Mouse (Mus musculus) CD4-positive, CD25-positive, alpha-beta regulatory T cell, adult 2 months (primary cell): Measurements from ENCODE around the gene Tmem39a.

Source experiments
- DNase-seq: peaks from one replicate; pipeline ENCODE4 v3.0.0-alpha.2; 2012; ENCODE audit warnings: low read depth, low spot score

Gene Tmem39a

DNA sequence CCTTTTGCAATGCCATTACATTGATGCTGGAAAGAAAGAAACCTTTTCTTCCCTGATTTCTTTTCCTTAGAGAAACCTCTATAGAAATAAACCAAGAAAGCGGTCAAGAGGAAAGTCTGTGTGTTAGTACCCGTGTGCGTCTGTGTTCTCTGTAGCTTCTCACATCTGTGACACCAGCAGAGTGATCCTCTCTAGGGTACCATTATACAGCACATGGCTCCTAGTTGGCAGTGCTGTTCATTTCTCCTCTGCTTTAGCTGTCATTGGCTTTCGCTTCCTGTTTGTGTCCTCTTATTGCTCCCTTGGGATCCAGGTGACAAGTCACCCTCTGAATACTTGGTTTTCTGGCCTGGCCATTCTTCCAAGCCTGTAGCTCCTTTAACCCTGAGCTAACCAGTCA is 29.1 kb downstream of the Tmem39a start:
- DNase-seq: no peak

DNA sequence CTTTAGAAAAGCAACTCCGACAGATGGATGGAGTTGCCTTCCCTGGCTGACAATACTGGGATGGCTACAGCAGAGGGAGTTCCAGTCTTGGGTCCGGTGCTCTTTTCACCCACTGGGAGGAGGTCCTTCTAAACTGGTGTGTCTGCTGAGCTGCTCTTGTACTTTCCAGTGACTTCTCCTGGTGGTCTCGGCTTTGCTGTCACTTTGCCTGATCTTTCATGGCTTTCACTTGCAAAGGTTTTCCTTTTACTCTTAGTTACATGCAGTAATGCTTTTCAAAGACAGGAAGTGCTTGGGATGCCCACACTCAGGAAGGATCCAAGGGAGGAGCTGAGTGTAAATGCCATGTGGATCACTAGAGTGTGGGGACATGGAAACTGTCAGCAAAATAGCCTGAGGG is 33.0 kb downstream of the Tmem39a start:
- no peak for DNase-seq

DNA sequence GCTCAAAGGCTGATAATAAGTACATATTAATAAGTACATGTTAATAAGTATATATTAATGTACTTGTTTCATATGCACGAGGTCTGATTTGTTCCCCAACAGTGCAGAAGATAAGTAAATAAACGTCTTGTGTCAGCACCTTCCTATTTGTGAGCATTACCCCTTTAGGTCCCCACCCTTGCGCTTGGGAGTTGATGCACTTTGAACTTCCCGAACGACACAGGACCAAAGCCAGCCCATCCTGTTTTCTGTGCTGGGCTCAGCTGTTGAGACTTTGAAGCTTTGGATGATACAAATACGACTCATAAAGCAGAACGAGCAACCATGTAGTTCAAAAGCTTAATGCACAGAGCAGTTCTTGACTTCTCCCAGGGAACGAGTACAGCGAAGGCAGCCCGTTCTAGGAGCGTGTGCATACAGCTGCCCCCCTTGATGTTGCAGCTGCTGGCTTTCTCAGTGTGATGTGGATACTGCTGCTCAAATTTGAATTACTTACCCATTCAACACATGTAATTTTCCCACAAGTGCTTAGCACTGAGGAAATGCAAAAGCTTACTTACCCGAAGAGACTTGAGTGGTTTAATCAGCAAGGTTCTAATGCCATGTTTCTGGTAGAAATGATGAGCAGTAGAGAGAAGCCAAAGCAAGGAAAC is 33.7 kb downstream of the Tmem39a start:
- DNase-seq: no peak

DNA sequence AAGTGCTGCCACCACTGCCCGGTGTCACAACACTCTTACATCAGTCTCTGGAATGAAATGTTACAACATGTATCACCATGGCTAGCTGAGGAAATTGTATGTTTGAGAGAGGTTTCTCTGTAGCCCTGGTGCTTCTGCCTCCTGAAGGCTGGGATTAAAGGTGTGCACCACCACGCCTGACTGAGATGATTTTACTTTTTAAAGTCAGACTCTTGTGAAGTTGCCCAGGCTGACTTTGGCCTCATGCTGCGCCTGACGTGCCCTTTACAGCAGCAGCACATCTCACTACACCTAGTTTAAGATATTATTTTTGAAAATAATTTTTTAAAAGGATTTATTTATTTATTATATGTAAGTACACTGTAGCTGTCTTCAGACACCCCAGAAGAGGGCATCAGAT is 34.4 kb downstream of the Tmem39a start:
- DNase-seq: no peak

DNA sequence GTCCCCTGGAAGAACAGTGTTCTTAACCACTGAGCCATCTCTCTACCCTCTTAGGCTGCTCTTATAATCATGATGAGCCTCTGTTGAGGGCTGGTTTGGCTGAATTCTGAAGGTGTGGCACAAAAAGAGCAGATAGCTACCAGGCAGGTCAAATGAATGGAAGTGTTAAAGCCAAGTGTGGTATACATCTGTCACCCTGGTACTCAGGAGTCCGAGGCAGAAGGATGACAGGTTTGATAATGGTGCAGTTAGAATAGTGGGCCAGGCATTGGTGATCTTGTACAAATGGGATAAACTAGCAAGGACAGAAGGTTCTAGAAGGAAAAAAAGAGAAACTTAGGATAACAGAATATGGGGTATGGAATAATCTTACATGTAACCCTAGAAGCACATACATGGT is 35.9 kb downstream of the Tmem39a start:
- DNase-seq: no peak

DNA sequence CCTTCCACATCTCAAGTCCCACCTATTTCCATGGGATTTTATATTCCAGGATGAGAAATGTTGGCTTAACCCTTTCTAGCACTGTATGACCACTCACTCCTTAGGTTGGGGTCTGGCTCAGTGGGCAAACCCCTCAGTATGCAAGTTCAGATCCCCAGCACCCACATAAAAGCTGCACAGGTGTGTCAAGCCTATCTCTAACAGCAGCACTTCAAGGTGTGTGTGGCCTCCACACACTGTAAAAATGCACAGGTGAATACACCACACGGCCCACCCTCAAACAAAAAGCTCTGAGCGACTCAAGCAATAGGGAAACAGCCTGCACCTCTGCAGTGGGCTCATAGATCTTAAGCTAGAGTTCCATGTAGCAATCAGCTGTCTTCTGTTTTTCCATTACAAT is 37.6 kb downstream of the Tmem39a start:
- no peak for DNase-seq

DNA sequence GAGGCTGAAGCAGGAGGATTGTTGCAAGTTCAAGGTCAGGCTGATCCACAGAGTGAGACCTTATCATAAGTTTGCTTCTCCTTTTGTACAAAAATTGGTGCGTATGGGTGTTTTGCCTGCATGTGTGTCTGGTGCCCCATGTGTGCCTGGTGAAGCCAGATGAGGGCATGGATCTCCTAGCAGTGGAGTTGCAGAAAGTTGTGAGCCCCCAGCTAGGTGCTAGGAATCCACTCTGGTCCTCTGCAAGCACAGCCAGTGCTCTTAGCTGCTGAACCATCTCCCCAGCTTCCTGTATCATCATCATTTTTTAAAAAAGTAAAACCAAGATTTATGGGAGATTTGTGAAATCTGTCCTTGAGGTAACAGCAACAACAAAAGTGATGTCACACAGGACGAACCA is 38.2 kb downstream of the Tmem39a start:
- no peak for DNase-seq

DNA sequence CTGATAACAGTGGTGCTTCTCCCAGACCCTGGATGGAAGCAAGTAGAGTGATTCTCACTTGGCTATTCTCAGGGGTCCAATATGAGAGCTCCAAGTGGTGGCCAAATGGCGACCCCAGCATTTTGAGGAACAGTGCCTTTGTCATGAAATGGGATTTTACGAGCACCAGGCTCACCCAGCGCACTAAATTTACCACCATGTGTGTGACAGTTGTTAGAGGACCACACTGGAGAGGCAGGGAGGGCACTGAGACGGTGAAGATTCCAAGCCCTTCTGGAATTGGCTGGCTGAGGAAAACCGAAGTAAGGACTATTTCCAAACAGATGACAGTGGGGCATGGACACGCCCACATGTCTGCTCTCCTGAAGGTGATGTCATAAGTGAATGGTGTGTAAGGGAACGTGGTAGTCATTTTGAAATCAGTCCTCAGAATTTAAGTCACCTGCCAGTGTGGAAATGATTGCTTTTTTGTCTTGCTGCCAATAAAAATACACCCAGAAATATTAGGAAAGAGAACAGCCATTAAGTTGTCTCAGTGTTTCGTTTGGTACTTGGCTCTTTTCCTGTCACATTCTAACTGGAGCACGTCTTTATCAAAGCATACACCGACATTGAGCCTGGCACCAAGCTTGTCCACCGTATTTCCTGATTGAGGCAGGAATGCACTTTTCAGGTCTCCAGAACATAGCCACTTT is 40.6 kb downstream of the Tmem39a start:
- DNase-seq: no peak

DNA sequence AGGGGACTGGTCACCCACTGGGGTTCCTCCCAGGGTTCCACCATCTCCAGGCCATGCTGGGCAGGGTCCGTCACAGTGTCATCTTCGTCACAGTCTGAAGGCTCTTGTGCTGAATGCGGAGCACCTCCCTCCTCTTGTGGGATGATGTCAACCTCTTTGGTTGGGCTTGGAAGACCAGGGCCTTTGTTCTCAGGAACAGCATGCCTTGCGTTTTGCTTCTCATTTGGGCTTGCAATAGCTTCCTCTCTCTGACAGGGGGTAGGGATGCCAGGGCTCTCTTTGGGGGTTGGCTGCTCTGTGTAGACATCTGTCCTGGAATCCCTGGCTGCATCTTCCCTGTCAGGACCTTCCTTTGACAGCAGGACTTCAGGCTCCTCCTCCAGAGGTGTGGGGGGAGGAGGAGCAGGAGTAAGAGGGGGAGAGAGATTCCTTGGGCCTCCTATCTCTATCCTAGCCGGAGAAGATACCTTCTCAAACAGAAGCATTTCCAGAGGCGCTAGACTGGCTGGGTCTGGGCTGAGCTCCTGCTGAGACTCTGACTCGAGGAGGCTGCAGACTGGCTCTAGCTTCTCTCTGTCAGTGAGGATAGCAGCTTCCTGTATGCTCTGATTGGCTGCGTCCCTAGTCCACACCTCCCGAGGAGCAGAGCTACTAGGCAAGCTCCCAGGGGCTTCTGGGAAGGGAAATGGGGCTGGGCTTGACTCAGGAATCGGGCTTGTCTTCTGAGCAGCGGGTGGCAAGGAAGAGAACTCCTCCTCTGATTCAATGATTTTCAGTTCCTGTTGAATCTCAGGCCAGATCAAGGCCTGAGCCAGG is 44.7 kb downstream of the Tmem39a start:
- no peak for DNase-seq

DNA sequence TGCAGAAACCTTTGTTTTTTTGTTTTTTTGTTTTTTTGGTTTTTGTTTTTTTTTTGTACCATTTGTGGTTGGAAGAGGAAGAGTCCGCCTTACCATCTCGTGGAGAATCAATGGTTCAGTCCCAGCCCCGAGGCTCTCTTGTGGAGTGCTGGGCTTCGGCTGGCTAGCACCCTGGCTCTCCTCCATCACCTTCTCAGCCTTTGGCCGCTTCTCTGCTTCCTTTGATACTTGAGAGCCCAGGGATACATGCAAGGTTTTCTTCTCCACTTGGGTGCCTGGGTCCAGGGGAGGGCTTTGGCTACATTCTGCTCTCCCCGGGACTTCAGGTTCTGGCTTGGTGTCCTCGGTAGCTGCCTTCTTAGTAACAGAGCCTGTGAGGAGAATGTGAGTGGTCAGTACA is 48.0 kb downstream of the Tmem39a start:
- DNase-seq: no peak

DNA sequence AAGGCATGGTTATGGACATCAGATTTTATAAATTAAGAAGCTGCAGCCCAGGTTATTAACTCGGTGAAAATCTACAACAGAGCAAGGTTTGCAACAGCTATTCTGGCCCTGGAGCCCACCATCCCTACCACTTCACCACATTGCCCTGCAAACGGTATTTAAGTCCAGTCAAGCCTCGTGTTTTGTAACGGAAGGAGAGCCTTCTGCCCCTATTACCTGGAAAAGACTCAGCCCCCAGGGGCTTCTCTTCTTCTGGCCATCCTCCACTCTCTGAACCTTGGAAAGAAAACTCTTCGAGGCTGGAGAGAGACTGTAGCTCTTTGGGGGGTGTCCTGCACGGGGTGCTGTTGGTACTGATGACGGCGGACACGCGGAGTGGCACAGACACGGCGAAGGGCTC is 50.2 kb downstream of the Tmem39a start:
- no peak for DNase-seq

DNA sequence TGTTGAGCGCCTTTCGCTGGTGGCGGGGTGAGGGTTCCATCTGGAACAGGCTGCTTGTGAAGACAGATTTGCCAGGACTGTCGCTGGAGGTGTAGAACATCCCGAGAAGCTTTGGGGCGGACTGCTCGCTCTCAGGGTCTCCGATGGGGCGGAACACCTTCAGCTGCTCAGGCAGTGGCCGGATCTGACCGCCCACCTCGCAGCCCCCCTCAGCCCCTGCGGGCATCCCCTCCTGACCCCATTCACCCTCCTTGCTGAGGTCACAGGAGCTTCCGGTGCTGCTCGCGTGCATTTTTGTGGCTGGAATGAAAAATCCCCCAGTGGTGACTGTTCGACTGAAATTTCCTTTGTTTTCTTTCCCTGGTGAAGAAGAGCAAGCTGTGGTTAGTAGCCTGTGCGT is 50.6 kb downstream of the Tmem39a start:
- no peak for DNase-seq

DNA sequence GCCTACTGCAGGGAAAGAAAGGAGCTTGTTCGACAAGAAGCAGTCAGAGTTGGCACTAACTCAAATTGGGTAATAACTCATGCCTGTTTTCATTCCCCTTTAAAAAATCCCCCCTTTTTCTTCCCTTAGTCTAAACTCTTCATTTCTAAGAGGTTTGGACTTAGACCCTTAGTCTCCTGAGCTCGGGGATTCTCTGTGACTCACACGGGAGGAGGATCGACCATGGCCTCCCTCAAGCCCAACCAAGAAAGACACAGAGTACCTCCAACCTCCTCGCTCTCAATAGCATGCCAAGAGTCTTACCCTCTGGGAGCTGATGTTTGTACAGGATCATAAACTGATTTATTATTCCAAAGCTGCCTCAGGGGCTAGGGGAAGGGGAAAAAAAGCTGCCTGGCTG is 54.1 kb downstream of the Tmem39a start:
- no peak for DNase-seq

DNA sequence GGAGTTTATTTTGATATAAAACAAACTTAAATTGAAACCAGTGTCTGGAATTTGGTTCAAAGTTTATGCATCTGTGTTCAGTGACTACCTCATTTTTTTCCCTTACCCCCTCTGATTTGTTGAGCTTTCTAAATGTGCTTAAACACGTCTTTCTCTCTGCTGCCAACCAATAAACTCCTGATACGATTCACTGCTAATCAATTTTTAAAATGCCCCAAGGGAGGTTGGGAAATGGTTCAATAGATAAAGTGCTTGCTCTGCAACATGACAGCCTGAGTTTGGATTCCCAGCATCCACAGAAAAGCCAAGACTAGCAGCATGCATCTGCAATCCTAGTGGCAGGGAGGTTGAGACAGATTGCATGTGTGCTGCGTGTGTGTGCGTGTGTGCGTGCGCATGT is 55.1 kb downstream of the Tmem39a start:
- no peak for DNase-seq

DNA sequence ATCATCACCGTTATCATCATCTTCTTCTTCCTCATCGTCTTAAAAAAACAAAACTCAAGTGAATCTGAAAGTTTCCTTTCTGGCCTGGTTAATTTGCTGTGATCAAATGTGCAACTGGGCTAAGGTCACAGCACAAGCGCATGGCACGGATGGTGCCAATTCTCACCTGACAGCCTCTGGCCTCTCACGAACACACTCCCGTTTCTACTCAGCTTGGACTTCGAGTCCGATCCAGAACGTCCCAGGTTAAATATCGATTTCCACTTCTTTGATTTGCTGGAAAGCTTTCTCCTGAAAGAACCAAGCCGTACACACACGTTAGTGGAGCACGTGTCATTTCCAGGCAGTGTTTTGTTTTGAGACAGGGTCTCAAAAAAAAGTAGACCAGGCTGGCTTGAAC is 59.5 kb downstream of the Tmem39a start:
- no peak for DNase-seq

DNA sequence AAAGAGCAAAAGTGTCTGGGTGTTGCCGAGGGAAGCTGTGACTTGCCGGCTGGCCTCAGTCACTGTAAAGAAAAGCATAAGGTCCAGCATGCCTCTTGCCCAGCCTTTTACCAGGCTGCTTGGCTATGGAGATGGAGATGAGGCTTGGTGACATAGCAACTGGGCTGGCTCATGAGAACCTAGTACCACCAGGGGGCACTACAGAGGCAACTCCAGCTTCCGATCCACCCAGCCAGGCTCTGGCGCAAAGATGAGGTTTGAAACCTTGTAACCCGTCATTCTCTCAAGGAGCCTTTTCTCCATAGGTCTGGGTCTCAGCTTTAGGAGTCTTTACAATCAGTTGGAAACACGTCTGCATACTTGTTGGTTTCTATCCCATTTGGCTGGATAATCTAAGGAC is 60.6 kb downstream of the Tmem39a start:
- DNase-seq: peak; percentile 90

DNA sequence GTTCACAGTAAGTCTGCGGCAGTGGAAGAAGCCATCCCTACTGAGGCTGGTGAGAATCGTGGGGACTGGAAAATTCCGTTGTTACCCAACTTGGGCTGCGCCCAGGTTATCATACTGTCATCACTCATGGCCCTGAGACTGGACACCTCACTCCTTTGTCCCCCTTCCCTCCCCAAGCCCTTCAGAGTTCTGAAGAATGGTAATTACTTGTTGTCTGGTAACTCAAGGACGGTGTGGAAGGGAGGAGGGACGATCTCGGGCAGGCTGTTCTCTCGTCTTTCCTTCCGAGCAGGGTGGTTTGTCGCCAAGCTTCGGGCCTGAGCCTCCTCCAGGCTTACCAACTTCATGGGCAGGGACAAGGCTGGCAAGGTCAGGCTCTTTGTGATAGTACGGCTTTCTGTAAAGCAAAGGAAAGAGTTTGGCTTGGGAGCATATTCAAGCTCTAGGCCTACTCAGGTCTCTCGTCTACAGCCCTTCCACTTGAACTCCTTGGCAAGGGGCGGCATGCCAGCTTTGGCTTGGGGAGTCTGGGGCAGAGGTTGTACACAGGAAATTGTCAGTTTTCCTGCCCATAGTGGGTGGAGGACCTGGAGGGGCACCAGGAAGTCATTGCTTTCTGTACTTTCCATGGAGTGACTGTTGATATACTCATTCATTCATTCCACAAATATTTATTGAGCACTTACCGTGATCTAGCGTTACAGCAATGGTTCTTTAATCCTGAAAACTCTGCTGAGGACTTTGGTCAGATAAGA is 62.4 kb downstream of the Tmem39a start:
- DNase-seq: no peak

DNA sequence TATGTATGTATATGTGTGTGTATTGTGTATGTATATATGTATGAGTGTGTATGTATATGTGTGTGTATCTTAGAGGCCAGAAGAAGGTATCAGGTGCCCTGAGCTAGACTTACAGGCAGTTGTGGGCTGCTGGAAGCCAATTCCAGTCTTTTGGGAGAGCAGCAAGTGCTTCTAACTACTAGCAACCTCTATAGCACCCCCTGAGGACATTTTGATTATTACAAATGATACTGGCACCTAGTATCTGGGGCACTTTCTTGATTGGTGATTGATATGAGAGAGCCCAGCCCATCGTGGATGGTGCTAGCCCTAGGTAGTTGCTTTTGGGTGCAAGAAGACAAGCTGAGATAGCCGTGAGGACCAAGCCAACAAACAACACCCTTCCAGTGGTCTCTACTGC is 63.8 kb downstream of the Tmem39a start:
- peak; percentile 66 for DNase-seq

DNA sequence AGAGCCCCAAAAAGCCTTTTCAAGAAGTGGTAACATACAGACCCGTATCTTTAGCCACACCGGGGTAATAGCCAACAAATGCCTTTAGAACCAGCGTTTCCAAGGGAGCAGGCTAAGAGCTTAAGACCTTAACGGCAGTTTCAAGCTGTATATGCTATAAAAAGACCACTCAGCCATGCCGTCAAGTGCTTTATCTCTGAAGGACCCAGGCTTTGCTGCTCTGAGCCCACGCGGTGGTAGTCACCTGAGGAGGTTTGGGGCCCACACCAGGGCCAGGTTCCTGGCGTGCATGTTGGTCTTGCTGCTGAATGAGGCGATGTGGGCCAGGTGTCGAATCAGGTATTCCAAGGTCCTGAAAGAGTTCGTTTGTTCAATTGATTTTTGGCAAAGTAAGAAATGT is 65.8 kb downstream of the Tmem39a start:
- DNase-seq: no peak

DNA sequence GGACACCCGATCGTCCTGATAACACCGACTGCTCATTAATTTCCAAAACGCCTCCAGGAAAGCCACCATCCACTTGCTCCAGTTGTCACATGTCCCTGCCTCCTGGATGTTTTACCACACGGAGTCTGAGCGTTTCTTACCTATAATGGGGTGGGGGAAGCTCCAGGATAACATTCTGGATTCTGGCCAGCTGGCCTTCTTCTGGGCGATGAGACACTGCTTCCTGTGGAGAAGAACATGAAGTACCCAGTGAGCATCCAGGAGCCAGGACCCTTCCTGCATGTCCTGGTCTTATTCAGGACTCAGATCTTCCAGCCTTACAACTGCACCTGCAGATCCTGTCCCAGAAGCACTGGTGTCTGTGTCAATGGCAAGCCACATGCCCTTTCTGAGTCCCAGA is 66.9 kb downstream of the Tmem39a start:
- no peak for DNase-seq

DNA sequence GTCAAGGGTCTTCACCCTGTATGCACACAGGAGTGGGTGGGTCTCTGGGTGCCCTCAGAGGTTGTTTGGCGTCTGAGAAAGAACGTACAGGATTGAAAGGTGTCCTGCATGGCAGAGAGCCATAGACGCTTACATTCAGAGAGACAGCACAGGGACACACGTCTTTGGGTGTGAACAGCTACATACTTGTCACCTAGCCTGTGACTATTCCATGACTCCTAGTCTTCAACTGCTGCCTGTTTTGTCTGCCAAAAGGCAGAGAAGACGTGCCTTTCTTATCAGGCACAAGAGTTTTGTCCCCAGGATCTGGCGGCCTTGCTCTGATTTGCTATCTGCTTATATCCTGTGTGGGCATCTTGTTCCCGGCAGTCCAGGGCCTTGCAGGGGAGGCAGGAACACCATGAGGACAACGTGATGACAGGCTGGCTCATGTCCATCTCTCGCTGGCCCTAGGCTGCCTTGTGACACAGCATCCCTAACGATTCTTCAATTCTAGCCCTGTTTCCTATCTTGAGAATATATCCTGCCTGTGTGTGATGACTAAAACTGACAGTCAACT is 67.4 kb downstream of the Tmem39a start:
- no peak for DNase-seq

DNA sequence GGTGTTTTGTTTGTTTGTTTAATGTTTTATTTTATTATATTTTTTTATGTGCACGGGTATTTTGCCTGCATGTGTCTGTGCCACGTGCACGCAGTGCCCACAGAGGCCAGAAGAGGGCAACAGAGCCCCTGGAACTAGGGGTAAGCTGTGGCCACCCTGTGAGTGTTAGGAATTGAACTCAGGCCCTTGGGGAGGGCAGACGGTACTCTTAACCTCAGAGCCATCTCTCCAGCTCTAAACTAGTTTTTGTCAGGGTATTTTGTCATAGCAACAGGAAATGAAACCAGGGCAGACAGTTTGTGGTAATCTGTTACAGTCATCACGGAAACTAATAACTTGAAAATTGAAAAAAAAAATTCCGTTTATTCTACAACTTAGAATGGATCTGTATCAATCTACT is 73.6 kb downstream of the Tmem39a start:
- peak; percentile 88 for DNase-seq
